Mouse (Mus musculus): ENCODE measurements around the gene Grwd1.

- no peak for TF ChIP-seq CTCF (IDR thresholded peaks at IDR 0.05; ENCODE audit: low read depth)
- no peak for TF ChIP-seq EP300 (IDR thresholded peaks at IDR 0.05; ENCODE audit: low read depth)
These were observed 48.5 kb downstream of the Grwd1 start for GRCm38 (mm10) chr7:45782271-45782670.

Data from liver, postnatal 0 days (tissue).